Mouse (Mus musculus) lung, postnatal 25 days (tissue): ENCODE data around the gene Dpf3.

Experiments
- DNase-seq: peaks from one replicate; pipeline ENCODE4 v3.0.0; 2022; ENCODE audit warnings: low spot score

Gene Dpf3

GRCm38 (mm10) chr12:83338345-83338744 lies 149.2 kb downstream of the Dpf3 start:
- DNase-seq = no peak

- DNase-seq = no peak
These were observed 149.8 kb downstream of the Dpf3 start for GRCm38 (mm10) chr12:83337776-83338149.

GRCm38 (mm10) chr12:83337077-83337775 lies 150.3 kb downstream of the Dpf3 start:
- no peak for DNase-seq

- DNase-seq = no peak
These were observed 157.5 kb downstream of the Dpf3 start for GRCm38 (mm10) chr12:83330056-83330455.

- DNase-seq = no peak
These were observed 158.6 kb downstream of the Dpf3 start for GRCm38 (mm10) chr12:83328899-83329298.

- no peak for DNase-seq
These were observed 159.0 kb downstream of the Dpf3 start for GRCm38 (mm10) chr12:83328491-83328890.

GRCm38 (mm10) chr12:83327451-83327850 lies 160.1 kb downstream of the Dpf3 start:
- no peak for DNase-seq

- DNase-seq = no peak
These were observed 166.8 kb downstream of the Dpf3 start for GRCm38 (mm10) chr12:83320725-83321124.

- DNase-seq = no peak
These were observed 169.7 kb downstream of the Dpf3 start for GRCm38 (mm10) chr12:83317646-83318443.

GRCm38 (mm10) chr12:83314666-83315065 lies 172.8 kb downstream of the Dpf3 start:
- no peak for DNase-seq

- no peak for DNase-seq
These were observed 174.7 kb downstream of the Dpf3 start for GRCm38 (mm10) chr12:83312818-83313217.

GRCm38 (mm10) chr12:83310567-83310966 lies 176.9 kb downstream of the Dpf3 start:
- DNase-seq = no peak

GRCm38 (mm10) chr12:83309031-83309804 lies 178.3 kb downstream of the Dpf3 start:
- no peak for DNase-seq

- no peak for DNase-seq
These were observed 178.9 kb downstream of the Dpf3 start for GRCm38 (mm10) chr12:83308627-83309026.

- DNase-seq = no peak
These were observed 184.3 kb downstream of the Dpf3 start for GRCm38 (mm10) chr12:83303221-83303620.

GRCm38 (mm10) chr12:83302320-83303153 lies 185.0 kb downstream of the Dpf3 start:
- DNase-seq = no peak

GRCm38 (mm10) chr12:83301616-83302319 lies 185.7 kb downstream of the Dpf3 start:
- DNase-seq = no peak

GRCm38 (mm10) chr12:83298358-83298757 lies 189.2 kb downstream of the Dpf3 start:
- no peak for DNase-seq

GRCm38 (mm10) chr12:83295031-83295430 lies 192.5 kb downstream of the Dpf3 start:
- DNase-seq = no peak

GRCm38 (mm10) chr12:83291915-83292314 lies 195.6 kb downstream of the Dpf3 start:
- no peak for DNase-seq
